Mouse (Mus musculus) lung, embryonic 14.5 days (tissue): ENCODE data around the gene Stx4a. TPM values are rescaled to one million over a fixed set of nuclear protein-coding genes. Genes with fewer than 3 reads are reported as not detected.

Experiments
- ATAC-seq: fragments of 200-750 bp; cut with Nextera tagmentation; 2 replicates; pipeline ENCODE4 v1.8.0; 2017; ENCODE audit warnings: mild to moderate bottlenecking, moderate TSS enrichment, moderate library complexity; ENCODE audit not compliant: insufficient read depth
- DNase-seq: peaks from one replicate; pipeline ENCODE4 v3.0.0-alpha.2; 2015
- H3K27ac ChIP-seq: fragments of 300-500 bp; sonication (generic); 2 replicates; pipeline ENCODE4 v1.5.1; 2014; ENCODE audit warnings: low read depth, mild to moderate bottlenecking, moderate library complexity
- H3K27me3 ChIP-seq: fragments of 300-500 bp; sonication (generic); 2 replicates; pipeline ENCODE4 v1.6.1; 2014; ENCODE audit warnings: low read length, control low read depth; ENCODE audit not compliant: insufficient read depth
- H3K36me3 ChIP-seq: fragments of 300-500 bp; sonication (generic); 2 replicates; pipeline ENCODE4 v1.6.1; 2014; ENCODE audit warnings: control low read depth; ENCODE audit not compliant: insufficient read depth
- H3K4me1 ChIP-seq: fragments of 300-500 bp; sonication (generic); 2 replicates; pipeline ENCODE4 v1.6.1; 2014; ENCODE audit warnings: antibody characterized with exemption, control low read depth; ENCODE audit not compliant: insufficient read depth
- H3K4me2 ChIP-seq: fragments of 300-500 bp; sonication (generic); 2 replicates; pipeline ENCODE4 v1.6.1; 2014; ENCODE audit warnings: mild to moderate bottlenecking
- H3K4me3 ChIP-seq: fragments of 300-500 bp; sonication (generic); 2 replicates; pipeline ENCODE4 v1.5.1; 2014; ENCODE audit warnings: low read depth, low read length
- H3K9ac ChIP-seq: fragments of 300-500 bp; sonication (generic); 2 replicates; pipeline ENCODE4 v1.6.1; 2014
- H3K9me3 ChIP-seq: fragments of 300-500 bp; sonication (generic); 2 replicates; pipeline ENCODE4 v1.6.1; 2016; ENCODE audit warnings: low read depth, low read length, control low read depth
- CTCF ChIP-seq: IDR thresholded peaks from 2 replicates; pipeline ENCODE4 v1.5.1; 2016; ENCODE audit warnings: antibody characterized with exemption, low read depth
- WGBS: fragments of 180-500 bp; shearing (Covaris S2); extraction: QIAGEN DNeasy Blood & Tissue Kit; methylation state at CpG from one replicate; pipeline ENCODE4 v1.1.7; 2014; 5-methylcytosine and 5-hydroxymethylcytosine counted together
- polyA plus RNA-seq: library from polyadenylated mRNA; unstranded; fragments of >200 nt; fragmentation: Nextera tagmentation; extraction: Ambion mirVana; gene quantifications from 2 replicates; pipeline ENCODE4 v1.2.1, GENCODE M21; 2014

Gene Stx4a
- polyA plus RNA-seq, 1 experiment from 2014 or later: 19.7 TPM

- no peak for ATAC-seq
- Histone ChIP-seq H3K9ac (no peak overlapping the region), H3K27ac (no peak overlapping the region), H3K36me3 (peaks cover 89% of the 10 kb centered on the region), H3K4me2 (no peak overlapping the region), H3K27me3 (no peaks in the 10 kb centered on the region), H3K4me3 (no peak overlapping the region), H3K4me1 (peaks cover 5% of the 10 kb centered on the region; the same call in 1 of the 2 replicates), H3K9me3 (no peaks in the 10 kb centered on the region)
- no peak for DNase-seq
- WGBS: 86% methylated on average over 23 of the region's 23 CpGs
- no peak for TF ChIP-seq CTCF
Measured at GRCm38 (mm10) chr7:127797076-127797845, 26.8 kb upstream of the Stx4a start.

- TF ChIP-seq CTCF: no peak
- 93% methylated on average over 4 of the region's 4 CpGs for WGBS
- Histone ChIP-seq H3K9ac (no peak overlapping the region), H3K4me1 (peaks cover 5% of the 10 kb centered on the region; the same call in 1 of the 2 replicates), H3K27me3 (no peaks in the 10 kb centered on the region), H3K9me3 (no peaks in the 10 kb centered on the region), H3K4me2 (no peak overlapping the region), H3K27ac (no peak overlapping the region), H3K4me3 (no peak overlapping the region), H3K36me3 (peaks cover 83% of the 10 kb centered on the region)
- ATAC-seq (no peak), DNase-seq (no peak)
Measured at GRCm38 (mm10) chr7:127798591-127798990, 25.5 kb upstream of the Stx4a start.

DNA sequence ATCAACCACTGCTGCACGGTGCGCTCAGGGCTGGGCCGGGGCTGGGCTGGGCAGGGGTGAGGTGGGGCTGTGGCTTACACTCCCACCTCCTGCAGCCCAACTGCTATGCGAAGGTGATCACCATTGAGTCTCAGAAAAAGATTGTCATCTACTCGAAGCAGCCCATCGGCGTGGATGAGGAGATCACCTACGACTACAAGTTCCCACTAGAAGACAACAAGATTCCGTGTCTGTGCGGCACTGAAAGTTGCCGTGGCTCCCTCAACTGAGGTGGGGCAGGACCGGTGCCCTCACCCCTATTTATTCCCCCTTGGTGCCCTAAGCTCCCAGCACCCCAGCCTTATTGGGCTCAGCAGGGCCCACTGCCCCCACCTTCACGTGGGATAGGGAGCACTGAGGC lies 24.9 kb upstream of the Stx4a start:
- DNase-seq (no peak), ATAC-seq (no peak)
- H3K36me3 ChIP-seq: peaks cover 77% of the 10 kb centered on the region
- no peaks in the 10 kb centered on the region for H3K9me3 ChIP-seq
- H3K9ac ChIP-seq: no peak overlapping the region
- TF ChIP-seq CTCF: no peak
- H3K4me2 ChIP-seq: no peak overlapping the region
- no peak overlapping the region for H3K27ac ChIP-seq
- peaks cover 5% of the 10 kb centered on the region; the same call in 1 of the 2 replicates for H3K4me1 ChIP-seq
- no peaks in the 10 kb centered on the region for H3K27me3 ChIP-seq
- 86% methylated on average over 13 of the region's 13 CpGs for WGBS
- H3K4me3 ChIP-seq: no peak overlapping the region

GRCm38 (mm10) chr7:127799738-127800137 lies 24.4 kb upstream of the Stx4a start:
- 100% methylated on average over 1 of the region's 1 CpGs for WGBS
- H3K4me1 ChIP-seq: peaks cover 5% of the 10 kb centered on the region; the same call in 1 of the 2 replicates
- H3K4me3 ChIP-seq: no peak overlapping the region
- H3K9ac ChIP-seq: no peak overlapping the region
- H3K4me2 ChIP-seq: no peak overlapping the region
- no peak for TF ChIP-seq CTCF
- no peaks in the 10 kb centered on the region for H3K27me3 ChIP-seq
- no peak overlapping the region for H3K27ac ChIP-seq
- ATAC-seq (no peak), DNase-seq (no peak)
- no peaks in the 10 kb centered on the region for H3K9me3 ChIP-seq
- H3K36me3 ChIP-seq: peaks cover 75% of the 10 kb centered on the region

- Histone ChIP-seq H3K4me3 (peak within 1 kb of the TSS; percentile 25), H3K27me3 (no peaks in the 10 kb centered on the region), H3K36me3 (peaks cover 67% of the 10 kb centered on the region), H3K4me2 (peak within 1 kb of the TSS; percentile 52), H3K27ac (no peak within 1 kb of the TSS; the same call in 1 of the 2 replicates), H3K9me3 (no peaks in the 10 kb centered on the region), H3K4me1 (peaks cover 5% of the 10 kb centered on the region; the same call in 1 of the 2 replicates), H3K9ac (peak within 1 kb of the TSS; percentile 29)
- TF ChIP-seq CTCF: peak; percentile 99
- DNase-seq (peak; percentile 96), ATAC-seq (peak; percentile 89)
- 21% methylated on average over 6 of the region's 6 CpGs for WGBS
Measured at GRCm38 (mm10) chr7:127800435-127801009, 23.6 kb upstream of the Stx4a start, which contains the start of gene Hsd3b7. Gene Hsd3b7, plus strand, starts transcription at chr7:127800604.

DNA sequence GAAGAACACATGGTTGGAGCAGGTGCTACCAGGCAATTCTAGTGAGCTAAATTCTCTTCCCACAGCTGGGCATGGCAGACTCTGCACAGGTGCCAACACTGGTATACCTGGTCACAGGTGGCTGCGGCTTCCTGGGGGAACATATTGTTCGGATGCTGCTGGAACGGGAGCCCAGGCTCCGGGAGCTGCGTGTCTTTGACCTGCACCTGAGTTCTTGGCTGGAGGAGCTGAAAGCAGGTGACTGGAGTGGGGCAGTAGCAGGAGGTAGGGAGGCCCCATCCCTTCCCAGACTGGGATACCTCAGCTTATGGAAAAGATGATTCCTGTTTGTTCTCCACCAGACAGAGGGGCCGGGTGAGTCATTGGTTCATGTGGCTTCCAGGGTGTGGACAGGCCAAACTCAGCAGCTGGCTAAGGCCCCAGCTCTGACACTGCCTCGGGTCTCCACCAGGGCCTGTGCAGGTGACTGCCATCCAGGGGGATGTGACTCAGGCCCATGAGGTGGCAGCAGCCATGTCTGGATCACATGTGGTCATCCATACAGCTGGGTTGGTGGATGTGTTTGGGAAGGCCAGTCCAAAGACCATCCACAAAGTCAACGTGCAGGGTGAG lies 23.0 kb upstream of the Stx4a start:
- Histone ChIP-seq H3K36me3 (peaks cover 61% of the 10 kb centered on the region), H3K4me2 (peak overlapping the region; percentile 52), H3K4me1 (peaks cover 5% of the 10 kb centered on the region; the same call in 1 of the 2 replicates), H3K9ac (peak overlapping the region; percentile 29; the same call in 1 of the 2 replicates), H3K27ac (no peak overlapping the region), H3K9me3 (no peaks in the 10 kb centered on the region), H3K27me3 (no peaks in the 10 kb centered on the region), H3K4me3 (peak overlapping the region; percentile 25)
- DNase-seq (no peak), ATAC-seq (no peak)
- no peak for TF ChIP-seq CTCF
- 87% methylated on average over 8 of the region's 8 CpGs for WGBS

GRCm38 (mm10) chr7:127802313-127802712 lies 21.8 kb upstream of the Stx4a start:
- no peak overlapping the region for H3K9ac ChIP-seq
- H3K36me3 ChIP-seq: peaks cover 49% of the 10 kb centered on the region
- WGBS: 92% methylated on average over 17 of the region's 17 CpGs
- H3K27me3 ChIP-seq: no peaks in the 10 kb centered on the region
- H3K4me3 ChIP-seq: no peak overlapping the region
- no peak overlapping the region for H3K27ac ChIP-seq
- no peaks in the 10 kb centered on the region for H3K9me3 ChIP-seq
- no peak overlapping the region for H3K4me2 ChIP-seq
- no peak for TF ChIP-seq CTCF
- H3K4me1 ChIP-seq: peaks cover 5% of the 10 kb centered on the region; the same call in 1 of the 2 replicates
- no peak for ATAC-seq
- no peak for DNase-seq
